Mouse (Mus musculus): ENCODE results near the gene Tk1. TPM values are rescaled to one million over a fixed set of nuclear protein-coding genes. Genes with fewer than 3 reads are reported as not detected.

Tk1 gene
- polyA plus RNA-seq, 1 experiment from 2014 or later = 97.6 TPM

DNA sequence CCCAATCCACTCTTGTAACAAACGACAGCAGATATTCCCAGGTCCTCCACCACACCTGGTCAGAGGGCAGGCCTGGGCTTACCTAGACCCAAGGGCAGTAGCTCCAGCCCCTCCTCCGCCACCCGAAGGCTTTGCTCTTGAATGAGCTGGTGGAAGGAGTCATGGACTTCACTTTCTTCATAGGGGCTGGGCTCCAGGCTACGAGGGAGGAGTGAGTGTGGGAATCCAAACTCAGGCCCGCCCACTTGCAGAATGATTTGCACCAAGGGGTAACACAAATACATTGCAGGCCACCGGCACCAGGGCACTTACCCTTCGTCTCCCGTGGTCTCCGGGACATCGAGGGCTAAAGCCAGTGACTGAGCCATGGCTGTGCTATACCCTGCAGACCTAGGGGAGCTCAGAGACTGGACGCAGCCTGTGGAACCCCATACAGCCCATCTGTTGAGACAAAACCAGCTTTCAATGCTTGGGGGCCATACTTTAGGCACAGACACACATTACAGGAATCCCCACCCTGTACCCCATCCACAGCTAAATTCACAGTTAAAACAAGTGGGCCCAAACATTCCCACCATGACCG lies 47.0 kb downstream of the Tk1 start:
- Histone ChIP-seq H3K9me3 (no peaks in the 10 kb centered on the region), H3K27me3 (replicated peaks) (0 out of 2 replicates have a peak, but pooled peaks cover 7% of the 10 kb centered on the region), H3K4me1 (peaks cover 66% of the 10 kb centered on the region), H3K36me3 (peaks cover 41% of the 10 kb centered on the region), H3K4me3 (peak overlapping the region; percentile 62), H3K27ac (replicated peaks) (peak overlapping the region; percentile 97), H3K9ac (peak overlapping the region; percentile 89), H3K4me2 (peak overlapping the region; percentile 100)
- ATAC-seq (ENCODE audit: extremely low read depth, insufficient number of reproducible peaks, low FRiP score, low TSS enrichment) = no peak
- 48% methylated on average over 12 of the region's 12 CpGs for WGBS

DNA sequence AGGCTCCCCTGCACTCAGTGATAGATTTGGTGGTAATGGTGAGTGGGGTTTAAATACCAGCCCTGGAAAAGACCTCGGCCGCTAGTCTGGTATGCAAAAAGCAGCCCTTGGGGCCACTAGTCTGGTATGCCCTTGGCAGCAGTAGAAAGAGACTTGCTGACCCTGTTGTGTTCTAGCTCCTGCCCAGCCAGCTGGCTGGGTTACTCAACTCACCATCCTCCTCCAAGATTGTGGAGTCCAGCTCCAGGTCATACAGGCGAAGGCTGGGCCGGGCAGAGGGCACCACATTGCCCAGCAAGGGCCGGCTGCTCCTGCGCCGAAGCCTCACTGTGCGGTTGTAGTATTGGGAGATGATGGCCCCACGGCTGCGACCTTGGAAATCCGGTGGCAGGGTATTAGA lies 47.9 kb downstream of the Tk1 start:
- H3K4me3 ChIP-seq = peak overlapping the region; percentile 62; the same call in 1 of the 2 replicates
- peaks cover 50% of the 10 kb centered on the region for H3K36me3 ChIP-seq
- 90% methylated on average over 11 of the region's 11 CpGs for WGBS
- peak overlapping the region; percentile 100 for H3K4me2 ChIP-seq
- no peaks in the 10 kb centered on the region for H3K9me3 ChIP-seq
- no peaks in the 10 kb centered on the region for H3K27me3 ChIP-seq (replicated peaks)
- H3K27ac ChIP-seq (replicated peaks) = no peak overlapping the region
- 0 out of 2 replicates have a peak overlapping the region, but pooled peaks have one; percentile 3 for H3K9ac ChIP-seq
- H3K4me1 ChIP-seq = peaks cover 57% of the 10 kb centered on the region
- no peak for ATAC-seq (ENCODE audit: extremely low read depth, insufficient number of reproducible peaks, low FRiP score, low TSS enrichment)

DNA sequence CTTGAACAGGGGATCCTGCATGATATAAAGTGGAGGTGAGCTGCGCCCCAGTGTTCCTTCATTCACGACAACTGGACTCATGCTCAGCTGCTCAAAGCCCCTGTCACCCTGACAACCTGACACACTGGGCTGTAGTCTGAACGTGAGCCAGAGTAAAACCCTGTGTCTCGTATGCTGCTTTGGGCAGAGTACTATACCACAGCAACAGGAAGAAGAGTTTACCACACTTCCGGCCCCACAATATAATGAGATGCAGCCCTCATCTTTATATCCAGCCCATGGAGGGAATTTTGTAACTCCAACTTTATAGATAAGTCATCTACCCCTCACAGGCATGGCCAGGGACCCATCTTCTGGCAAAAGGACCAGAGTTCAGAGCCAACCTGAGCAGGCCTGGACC lies 48.8 kb downstream of the Tk1 start:
- Histone ChIP-seq H3K36me3 (peaks cover 59% of the 10 kb centered on the region), H3K27me3 (replicated peaks) (no peaks in the 10 kb centered on the region), H3K27ac (replicated peaks) (no peak overlapping the region), H3K9me3 (no peaks in the 10 kb centered on the region), H3K4me3 (no peak overlapping the region), H3K4me1 (peaks cover 48% of the 10 kb centered on the region), H3K4me2 (no peak overlapping the region), H3K9ac (no peak overlapping the region)
- ATAC-seq (ENCODE audit: extremely low read depth, insufficient number of reproducible peaks, low FRiP score, low TSS enrichment) = no peak
- 89% methylated on average over 5 of the region's 5 CpGs for WGBS

DNA sequence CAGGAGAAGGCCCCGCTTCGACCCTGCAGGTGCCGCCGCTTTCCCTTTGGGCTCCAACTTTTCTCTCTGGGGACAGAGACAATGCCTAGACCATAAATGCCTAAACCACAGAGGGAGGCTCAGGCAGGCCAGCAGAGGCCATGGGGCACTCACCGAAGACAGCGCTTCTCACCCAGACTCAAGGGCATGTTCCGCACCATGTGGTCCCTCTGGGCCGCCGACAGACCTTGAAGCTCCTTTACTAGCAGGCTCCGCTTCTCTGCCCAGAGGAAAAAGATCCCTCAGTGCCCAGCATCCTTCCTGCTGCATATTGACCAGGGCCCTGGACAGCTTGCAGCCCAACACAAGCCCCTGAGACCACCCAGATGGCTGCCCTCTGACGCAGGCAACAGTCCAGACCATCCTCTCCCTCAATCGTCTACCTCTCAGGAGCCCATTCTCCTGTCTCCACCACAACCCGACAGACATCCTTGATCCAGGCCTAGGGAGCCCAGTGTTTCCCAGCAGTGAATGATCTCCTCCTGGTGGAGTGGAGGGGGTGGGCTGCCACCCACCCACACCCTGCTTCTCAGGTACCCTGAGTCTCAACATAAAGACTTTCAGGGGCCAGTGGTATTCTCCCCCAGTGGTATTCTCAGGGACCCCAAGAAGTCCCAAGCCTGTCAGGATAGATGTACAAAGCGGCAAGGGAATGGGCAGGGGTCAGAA lies 49.7 kb downstream of the Tk1 start:
- no peak overlapping the region for H3K4me2 ChIP-seq
- no peak overlapping the region for H3K4me3 ChIP-seq
- H3K4me1 ChIP-seq = peaks cover 39% of the 10 kb centered on the region
- no peak overlapping the region for H3K9ac ChIP-seq
- peaks cover 68% of the 10 kb centered on the region for H3K36me3 ChIP-seq
- ATAC-seq (ENCODE audit: extremely low read depth, insufficient number of reproducible peaks, low FRiP score, low TSS enrichment) = no peak
- WGBS = 86% methylated on average over 14 of the region's 14 CpGs
- H3K27ac ChIP-seq (replicated peaks) = no peak overlapping the region
- H3K9me3 ChIP-seq = no peaks in the 10 kb centered on the region
- H3K27me3 ChIP-seq (replicated peaks) = no peaks in the 10 kb centered on the region

DNA sequence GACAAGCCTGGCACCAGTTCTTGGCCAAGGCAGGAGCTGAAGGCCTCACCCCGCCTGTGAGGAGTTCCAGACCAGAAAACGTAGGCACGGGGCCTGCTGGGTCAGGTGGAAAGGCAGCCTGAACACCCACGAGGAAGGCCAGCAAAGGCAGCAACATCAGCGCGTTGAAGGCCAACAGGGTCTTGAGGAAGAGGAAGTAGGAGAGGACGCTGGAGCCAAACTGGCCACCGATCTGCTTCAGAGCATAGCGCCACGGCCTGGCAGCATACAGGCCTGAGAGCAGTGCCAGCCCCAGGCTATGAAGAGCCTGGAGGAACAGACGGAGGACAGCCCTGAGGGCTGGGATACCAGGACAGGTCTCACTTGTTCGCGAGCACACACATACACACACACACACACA lies 50.4 kb downstream of the Tk1 start:
- Histone ChIP-seq H3K4me2 (no peak overlapping the region), H3K9me3 (no peaks in the 10 kb centered on the region), H3K9ac (no peak overlapping the region), H3K36me3 (peaks cover 73% of the 10 kb centered on the region), H3K4me1 (peaks cover 32% of the 10 kb centered on the region), H3K27me3 (replicated peaks) (no peaks in the 10 kb centered on the region), H3K27ac (replicated peaks) (no peak overlapping the region), H3K4me3 (no peak overlapping the region)
- WGBS = 88% methylated on average over 12 of the region's 13 CpGs
- no peak for ATAC-seq (ENCODE audit: extremely low read depth, insufficient number of reproducible peaks, low FRiP score, low TSS enrichment)

DNA sequence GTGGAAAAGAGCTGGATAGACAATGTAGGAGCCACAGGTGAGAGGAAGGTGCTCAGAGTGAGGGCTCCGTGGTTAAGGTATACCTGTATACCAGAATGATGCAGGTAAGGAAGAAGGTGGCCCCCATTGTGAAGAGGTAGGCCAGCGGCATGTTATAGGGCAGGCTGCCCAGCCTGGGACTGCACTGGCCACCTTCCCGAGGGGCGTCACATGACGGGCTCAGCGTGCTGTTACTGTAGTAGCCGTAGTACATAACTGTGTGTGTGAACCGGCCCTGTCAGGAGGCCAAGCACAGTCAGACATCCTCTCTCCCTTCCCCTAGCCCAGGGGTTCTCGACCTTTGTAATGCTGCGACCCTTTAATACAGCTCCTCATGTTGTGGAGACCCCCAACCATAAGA lies 51.0 kb downstream of the Tk1 start:
- H3K27ac ChIP-seq (replicated peaks) = no peak overlapping the region
- peaks cover 26% of the 10 kb centered on the region for H3K4me1 ChIP-seq
- H3K9ac ChIP-seq = no peak overlapping the region
- no peaks in the 10 kb centered on the region for H3K9me3 ChIP-seq
- no peak overlapping the region for H3K4me2 ChIP-seq
- no peaks in the 10 kb centered on the region for H3K27me3 ChIP-seq (replicated peaks)
- WGBS = 85% methylated on average over 10 of the region's 10 CpGs
- peaks cover 78% of the 10 kb centered on the region for H3K36me3 ChIP-seq
- no peak for ATAC-seq (ENCODE audit: extremely low read depth, insufficient number of reproducible peaks, low FRiP score, low TSS enrichment)
- no peak overlapping the region for H3K4me3 ChIP-seq

DNA sequence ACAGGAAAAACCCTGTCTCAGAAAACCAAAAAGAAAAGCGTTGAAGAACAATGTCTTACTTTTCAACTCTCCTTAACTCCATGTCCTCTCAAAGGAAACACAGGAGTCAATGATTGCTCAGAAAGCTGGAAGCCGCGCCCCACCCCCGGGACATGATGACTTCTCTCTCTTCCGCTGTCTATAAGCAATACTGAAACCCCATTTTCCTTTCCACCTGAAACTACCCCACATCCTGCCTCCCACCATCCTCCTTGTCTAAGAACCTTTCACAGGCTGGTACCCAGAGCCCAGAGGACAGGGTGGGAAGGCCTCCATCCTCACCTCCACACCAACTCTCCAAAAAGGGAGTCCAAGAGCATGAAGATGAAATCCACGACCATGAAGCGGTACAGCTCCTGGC lies 53.5 kb downstream of the Tk1 start:
- H3K27ac ChIP-seq (replicated peaks) = no peak overlapping the region
- H3K4me1 ChIP-seq = peaks cover 13% of the 10 kb centered on the region
- ATAC-seq (ENCODE audit: extremely low read depth, insufficient number of reproducible peaks, low FRiP score, low TSS enrichment) = no peak
- H3K36me3 ChIP-seq = peaks cover 87% of the 10 kb centered on the region
- WGBS = 93% methylated on average over 7 of the region's 7 CpGs
- H3K4me3 ChIP-seq = no peak overlapping the region
- H3K9ac ChIP-seq = no peak overlapping the region
- no peak overlapping the region for H3K4me2 ChIP-seq
- no peaks in the 10 kb centered on the region for H3K27me3 ChIP-seq (replicated peaks)
- H3K9me3 ChIP-seq = no peaks in the 10 kb centered on the region

DNA sequence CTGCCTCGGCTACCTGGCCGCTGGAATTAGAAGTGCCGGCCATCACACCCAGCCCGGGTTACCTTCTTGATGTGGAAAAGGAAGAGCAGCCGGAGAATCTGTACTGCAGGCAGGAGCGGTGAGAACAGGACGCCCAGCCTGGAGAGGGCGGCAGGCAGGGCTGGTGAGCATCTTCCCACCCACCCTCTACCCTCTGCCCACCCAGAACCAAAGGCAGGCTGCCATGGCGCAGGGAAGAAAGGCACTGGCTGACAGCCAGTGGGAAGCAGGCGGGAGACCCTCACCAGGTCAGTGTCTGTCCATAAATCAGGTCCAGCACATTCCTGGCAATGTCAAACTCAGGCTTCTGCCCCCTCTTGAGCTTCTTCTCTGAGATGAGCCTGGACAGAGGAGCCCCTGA lies 55.5 kb downstream of the Tk1 start:
- H3K27ac ChIP-seq (replicated peaks) = no peak overlapping the region
- no peaks in the 10 kb centered on the region for H3K9me3 ChIP-seq
- 86% methylated on average over 10 of the region's 10 CpGs for WGBS
- H3K27me3 ChIP-seq (replicated peaks) = no peaks in the 10 kb centered on the region
- peaks cover 87% of the 10 kb centered on the region for H3K36me3 ChIP-seq
- peaks cover 21% of the 10 kb centered on the region for H3K4me1 ChIP-seq
- H3K9ac ChIP-seq = no peak overlapping the region
- no peak overlapping the region for H3K4me2 ChIP-seq
- ATAC-seq (ENCODE audit: extremely low read depth, insufficient number of reproducible peaks, low FRiP score, low TSS enrichment) = no peak
- no peak overlapping the region for H3K4me3 ChIP-seq

DNA sequence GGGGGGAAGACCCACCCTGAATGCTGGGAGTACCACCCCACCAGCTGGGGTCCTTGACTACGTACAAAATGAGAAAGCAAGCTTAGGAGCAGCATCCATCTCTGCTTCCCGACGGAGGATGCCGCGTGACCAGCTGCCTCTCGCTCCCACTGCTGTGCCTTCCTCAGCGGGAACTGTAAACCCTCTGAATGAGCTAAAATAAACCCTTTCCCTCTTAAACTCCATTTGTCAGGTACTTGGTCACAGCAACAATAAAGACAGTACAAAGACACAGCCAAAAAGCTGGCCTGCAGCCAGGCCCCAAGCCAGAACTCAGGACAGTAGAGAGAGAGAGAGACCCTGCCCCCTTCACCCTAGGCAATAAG lies 56.2 kb downstream of the Tk1 start:
- H3K9ac ChIP-seq = no peak overlapping the region
- no peak overlapping the region for H3K4me2 ChIP-seq
- ATAC-seq (ENCODE audit: extremely low read depth, insufficient number of reproducible peaks, low FRiP score, low TSS enrichment) = no peak
- no peak overlapping the region for H3K27ac ChIP-seq (replicated peaks)
- H3K4me3 ChIP-seq = no peak overlapping the region
- no peaks in the 10 kb centered on the region for H3K9me3 ChIP-seq
- peaks cover 21% of the 10 kb centered on the region for H3K4me1 ChIP-seq
- no peaks in the 10 kb centered on the region for H3K27me3 ChIP-seq (replicated peaks)
- H3K36me3 ChIP-seq = peaks cover 87% of the 10 kb centered on the region
- 93% methylated on average over 7 of the region's 7 CpGs for WGBS

DNA sequence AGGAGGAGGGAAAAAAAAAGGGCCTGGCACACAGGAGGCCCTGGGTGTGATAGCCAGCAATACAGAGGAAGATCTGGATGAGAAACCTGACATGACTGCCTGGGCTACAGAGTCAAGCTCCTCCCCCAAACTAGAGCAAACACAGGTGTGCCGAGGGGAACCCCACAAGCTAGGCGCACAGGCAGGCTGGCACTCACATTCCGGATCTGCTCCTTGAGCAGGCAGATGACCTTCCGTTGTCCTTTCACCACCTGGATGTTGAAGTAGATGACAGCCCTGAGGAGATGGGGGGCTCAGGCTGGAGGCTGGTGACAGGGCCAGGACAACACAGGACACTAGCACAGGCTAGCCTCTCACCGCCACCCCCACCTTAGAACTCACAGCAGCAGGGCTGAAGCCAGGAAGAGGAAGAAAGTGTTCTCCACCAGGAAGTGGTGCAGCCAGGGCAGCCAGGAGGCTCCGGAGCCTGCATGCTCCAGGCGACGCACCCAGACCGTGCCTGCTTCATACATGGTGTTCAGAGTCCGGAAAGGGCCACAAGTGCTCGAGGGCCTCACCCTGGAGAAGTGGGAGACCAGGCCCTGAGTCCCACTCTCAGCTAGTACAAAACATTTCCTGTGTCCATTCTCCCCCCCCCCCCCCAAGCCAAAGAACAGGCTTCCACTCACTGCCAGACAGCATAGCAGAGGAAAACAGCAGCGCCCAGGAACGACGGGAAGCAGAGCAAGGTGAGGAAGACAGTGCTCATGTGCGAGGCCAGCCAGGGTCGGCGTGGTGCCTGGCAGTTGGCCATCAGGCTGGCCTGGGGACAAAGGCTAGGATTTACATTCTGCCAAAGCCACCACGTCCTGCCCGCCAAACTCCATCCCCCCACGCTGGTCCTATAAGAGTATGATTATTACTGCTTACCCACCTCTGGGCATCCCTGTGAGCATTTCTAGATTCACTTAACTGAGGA lies 56.9 kb downstream of the Tk1 start:
- peaks cover 21% of the 10 kb centered on the region for H3K4me1 ChIP-seq
- H3K27me3 ChIP-seq (replicated peaks) = no peaks in the 10 kb centered on the region
- peaks cover 88% of the 10 kb centered on the region for H3K36me3 ChIP-seq
- H3K4me2 ChIP-seq = no peak overlapping the region
- 76% methylated on average over 20 of the region's 20 CpGs for WGBS
- no peak overlapping the region for H3K9ac ChIP-seq
- no peak for ATAC-seq (ENCODE audit: extremely low read depth, insufficient number of reproducible peaks, low FRiP score, low TSS enrichment)
- no peak overlapping the region for H3K27ac ChIP-seq (replicated peaks)
- no peaks in the 10 kb centered on the region for H3K9me3 ChIP-seq
- no peak overlapping the region for H3K4me3 ChIP-seq

DNA sequence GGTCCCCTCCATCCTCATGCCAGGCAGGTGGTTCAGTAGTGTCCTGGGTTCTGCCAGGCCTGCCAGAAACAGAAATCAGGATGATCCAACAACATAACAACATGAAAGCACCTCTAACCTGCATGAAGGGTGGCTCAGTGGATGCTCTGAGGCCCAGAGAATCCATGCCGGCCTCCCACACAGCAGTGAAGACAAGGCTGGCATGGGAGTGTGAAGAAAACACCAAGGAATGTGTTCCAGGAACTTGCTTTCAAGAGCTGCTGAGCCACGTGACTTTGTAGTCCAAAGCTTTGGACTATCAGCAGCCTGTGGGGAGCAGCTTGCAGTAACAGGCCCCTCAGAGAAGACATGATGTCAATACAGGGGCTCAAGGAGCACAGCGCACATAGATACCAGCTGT lies 59.6 kb downstream of the Tk1 start:
- Histone ChIP-seq H3K36me3 (peaks cover 84% of the 10 kb centered on the region), H3K4me1 (peaks cover 21% of the 10 kb centered on the region), H3K4me2 (no peak overlapping the region), H3K4me3 (no peak overlapping the region), H3K9ac (no peak overlapping the region), H3K27ac (replicated peaks) (no peak overlapping the region), H3K27me3 (replicated peaks) (no peaks in the 10 kb centered on the region), H3K9me3 (no peaks in the 10 kb centered on the region)
- no peak for ATAC-seq (ENCODE audit: extremely low read depth, insufficient number of reproducible peaks, low FRiP score, low TSS enrichment)
- 68% methylated on average over 3 of the region's 3 CpGs for WGBS
